Mouse (Mus musculus) embryo, embryonic 10 days (tissue): ENCODE data around the gene Ntm.
A peak's percentile ranks its signal among the peaks of the same experiment; 100 is the strongest.

Experiments
- DNase-seq: peaks from one replicate; pipeline ENCODE4 v3.0.0-alpha.2; 2015; ENCODE audit warnings: low spot score

Gene Ntm

GRCm38 (mm10) chr9:29407954-29408353 lies 555.0 kb downstream of the Ntm start:
- DNase-seq: peak; percentile 41

- DNase-seq: no peak
These were observed 556.0 kb downstream of the Ntm start for GRCm38 (mm10) chr9:29406973-29407372.

DNA sequence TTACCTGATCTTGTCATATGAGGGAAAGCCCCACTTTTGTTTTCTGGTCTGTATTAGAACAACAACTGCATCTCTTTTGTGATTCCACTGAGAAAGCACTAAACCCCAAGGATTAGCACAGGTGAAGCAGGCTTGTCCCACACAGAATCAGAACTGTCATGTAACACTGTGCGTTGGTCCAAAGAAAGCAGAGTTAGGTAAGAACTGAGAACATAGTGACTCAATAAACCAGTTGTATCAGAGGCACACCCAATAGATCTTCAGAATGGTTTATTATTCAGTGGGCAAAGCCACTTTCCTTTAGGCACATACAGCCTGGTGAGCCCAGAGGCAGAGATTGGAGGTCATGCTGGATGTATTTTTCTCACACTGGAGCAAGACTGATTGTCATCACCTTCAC lies 556.9 kb downstream of the Ntm start:
- DNase-seq: no peak

GRCm38 (mm10) chr9:29400151-29400550 lies 562.8 kb downstream of the Ntm start:
- no peak for DNase-seq

GRCm38 (mm10) chr9:29396101-29396500 lies 566.8 kb downstream of the Ntm start:
- no peak for DNase-seq

DNA sequence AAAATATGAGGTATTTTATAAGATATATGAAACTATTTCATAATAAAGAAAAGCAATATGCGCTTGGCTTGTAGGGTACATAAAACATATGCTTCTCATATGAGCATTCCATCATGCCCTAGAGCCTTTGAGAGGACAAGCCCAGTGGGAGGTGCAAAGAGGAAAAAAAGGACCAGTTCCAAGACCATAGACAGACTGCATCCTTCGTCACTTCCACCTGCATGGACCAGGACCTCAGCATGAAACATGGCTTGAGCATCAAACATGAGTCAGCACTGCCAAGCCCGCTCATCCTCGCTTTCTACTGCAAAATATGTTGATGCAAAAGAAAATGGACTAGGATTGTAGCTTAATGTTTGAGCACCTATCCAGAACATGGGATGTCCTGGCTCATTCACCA lies 569.8 kb downstream of the Ntm start:
- DNase-seq: no peak

DNA sequence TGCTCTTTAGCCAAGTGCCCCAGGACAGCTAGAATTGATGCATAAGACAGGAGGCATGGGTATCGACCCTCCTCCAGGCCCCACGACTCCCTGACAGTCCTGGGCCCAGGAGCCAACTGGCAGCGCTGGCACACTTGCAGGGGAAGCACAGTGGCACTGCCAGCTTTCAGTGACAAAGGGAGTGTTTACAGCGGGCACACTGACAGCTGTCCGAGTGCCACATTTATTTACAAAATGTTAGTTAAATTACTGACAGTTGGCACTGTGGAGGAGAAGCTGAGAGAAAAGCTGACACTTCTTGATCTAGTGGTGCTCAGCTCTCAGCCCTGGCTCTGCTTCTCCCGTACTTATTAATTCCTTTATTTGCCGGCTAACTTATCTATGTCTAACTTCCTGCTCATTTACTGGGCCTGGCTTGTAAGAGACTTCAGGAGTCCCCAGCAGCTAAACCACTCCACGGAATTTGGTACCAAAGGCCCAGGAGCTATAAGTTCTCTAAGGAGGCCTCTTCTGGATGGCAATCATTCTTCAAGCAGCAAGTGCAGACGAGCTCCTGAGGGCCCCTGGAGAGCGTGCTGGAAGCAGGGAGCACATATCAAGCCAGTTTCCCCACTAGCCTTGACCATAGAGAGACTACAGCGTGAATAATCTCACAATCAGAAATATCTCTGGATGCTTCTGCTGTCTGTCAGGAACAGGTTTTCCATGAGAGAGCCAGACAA lies 572.0 kb downstream of the Ntm start:
- no peak for DNase-seq

- DNase-seq: no peak
These were observed 573.7 kb downstream of the Ntm start for GRCm38 (mm10) chr9:29389224-29389623.

GRCm38 (mm10) chr9:29387136-29387535 lies 575.8 kb downstream of the Ntm start:
- DNase-seq: no peak

- no peak for DNase-seq
These were observed 585.6 kb downstream of the Ntm start for GRCm38 (mm10) chr9:29377172-29378002.

GRCm38 (mm10) chr9:29371341-29371740 lies 591.6 kb downstream of the Ntm start:
- DNase-seq: no peak

- no peak for DNase-seq
These were observed 593.3 kb downstream of the Ntm start for GRCm38 (mm10) chr9:29369621-29370020.

- DNase-seq: no peak
These were observed 594.6 kb downstream of the Ntm start for GRCm38 (mm10) chr9:29368291-29368690.

DNA sequence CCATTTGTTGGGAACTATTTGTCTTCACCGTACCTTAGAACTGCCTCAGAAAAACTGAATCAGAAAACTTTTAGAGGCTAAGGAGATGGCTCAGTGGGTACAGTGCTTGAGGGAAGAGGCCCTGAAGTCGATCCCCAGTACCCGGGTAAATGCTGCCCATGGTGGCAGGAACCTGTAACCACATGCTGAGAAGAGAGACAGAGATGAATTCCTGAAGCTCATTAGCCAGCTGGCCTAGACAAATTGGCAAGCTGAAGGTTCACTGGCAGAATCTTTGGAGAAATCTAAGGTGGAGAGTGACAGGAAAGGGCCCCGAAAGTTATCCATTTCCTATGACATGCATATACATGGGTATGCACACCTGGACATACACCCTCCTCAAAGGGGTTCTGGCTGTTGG lies 605.1 kb downstream of the Ntm start:
- DNase-seq: no peak

GRCm38 (mm10) chr9:29342303-29342702 lies 620.6 kb downstream of the Ntm start:
- DNase-seq: no peak

- no peak for DNase-seq
These were observed 621.6 kb downstream of the Ntm start for GRCm38 (mm10) chr9:29341292-29341691.

GRCm38 (mm10) chr9:29335671-29336070 lies 627.3 kb downstream of the Ntm start:
- DNase-seq: no peak

DNA sequence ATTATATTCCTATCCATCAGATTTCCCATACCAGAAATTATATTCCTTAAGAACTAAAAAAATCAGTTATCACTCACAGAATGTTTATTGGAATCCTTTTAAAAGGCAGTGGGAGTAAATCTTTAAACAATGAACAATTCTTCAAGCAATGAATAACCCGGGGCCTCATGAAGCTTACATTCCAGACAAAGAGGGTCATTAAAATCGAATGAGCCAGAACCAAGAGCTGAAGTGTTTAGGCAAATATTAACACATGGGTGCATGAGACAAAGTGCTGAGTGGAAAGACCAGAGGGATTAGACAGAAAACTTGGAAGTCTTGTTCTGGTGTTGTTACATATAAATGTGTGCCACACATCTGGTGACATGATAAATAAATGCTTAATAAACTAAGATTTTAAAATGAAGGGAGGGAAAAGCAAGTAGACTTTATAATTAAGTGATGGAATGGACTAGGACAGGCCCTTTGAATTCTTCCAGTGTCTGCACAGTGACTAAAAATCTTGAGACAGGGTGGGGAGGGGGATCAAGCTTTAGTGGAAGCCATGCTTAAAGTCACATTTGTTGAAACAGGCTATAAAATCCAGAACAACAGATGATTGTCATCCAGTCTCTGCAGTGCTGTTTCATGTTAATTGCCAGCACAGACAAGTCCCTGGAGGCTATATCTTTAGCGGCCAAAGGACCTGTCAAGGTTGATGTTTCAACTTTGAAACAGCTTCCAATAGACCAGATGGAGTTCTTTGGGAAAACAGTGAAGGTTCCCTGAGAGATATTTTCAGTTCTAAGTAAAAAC lies 630.4 kb downstream of the Ntm start:
- DNase-seq: peak; percentile 27

DNA sequence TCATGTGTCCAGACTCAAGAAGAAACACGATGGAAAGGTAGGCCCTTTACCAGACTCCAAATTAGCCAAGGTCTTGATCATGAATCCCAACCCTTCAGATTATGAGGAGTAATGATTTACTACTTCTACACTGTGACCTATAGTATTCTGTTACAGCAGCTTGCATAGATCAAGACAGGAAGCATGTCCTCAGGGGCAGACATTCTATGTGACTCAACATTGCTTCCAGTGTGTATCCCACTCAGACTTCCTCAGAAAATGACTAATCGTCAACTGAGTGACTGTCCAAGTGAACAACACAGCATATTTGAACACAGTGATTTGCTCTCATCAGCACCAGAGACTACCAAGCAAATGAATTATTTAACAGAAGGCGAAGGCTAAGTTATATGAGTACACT lies 632.5 kb downstream of the Ntm start:
- DNase-seq: no peak

GRCm38 (mm10) chr9:29326283-29326682 lies 636.7 kb downstream of the Ntm start:
- no peak for DNase-seq

GRCm38 (mm10) chr9:29325137-29325536 lies 637.8 kb downstream of the Ntm start:
- DNase-seq: no peak

- DNase-seq: no peak
These were observed 643.7 kb downstream of the Ntm start for GRCm38 (mm10) chr9:29319197-29319596.
